Mouse (Mus musculus): ENCODE data around the gene Smpd3. TPM values are rescaled to one million over a fixed set of nuclear protein-coding genes. Genes with fewer than 3 reads are reported as not detected.

Gene Smpd3
- polyA plus RNA-seq, 1 experiment from 2014 or later = 0.35 TPM

- 42% methylated on average over 2 of the region's 2 CpGs for WGBS (ENCODE audit: insufficient replicate concordance)
- no peaks in the 10 kb centered on the region for H3K36me3 ChIP-seq
These were observed 13.3 kb upstream of the Smpd3 start for GRCm38 (mm10) chr8:106351135-106351534.

GRCm38 (mm10) chr8:106349398-106349797, 11.6 kb upstream of the Smpd3 start:
- no peak overlapping the region for H3K4me3 ChIP-seq (replicated peaks)
- WGBS (ENCODE audit: insufficient replicate concordance) = 49% methylated on average over 11 of the region's 11 CpGs
- no peaks in the 10 kb centered on the region for H3K9me3 ChIP-seq (replicated peaks)
- no peak overlapping the region for H3K4me2 ChIP-seq
- H3K9ac ChIP-seq = no peak overlapping the region
- no peak overlapping the region for H3K27ac ChIP-seq
- no peaks in the 10 kb centered on the region for H3K36me3 ChIP-seq
- ATAC-seq (ENCODE audit: low read depth) (no peak), DNase-seq (no peak)
- H3K4me1 ChIP-seq (replicated peaks) = no peaks in the 10 kb centered on the region
- H3K27me3 ChIP-seq = no peaks in the 10 kb centered on the region

More at GRCm38 (mm10) chr8:106351135-106351534, 13.3 kb upstream of the Smpd3 start:
- DNase-seq (no peak), ATAC-seq (ENCODE audit: low read depth) (no peak)
- H3K9ac ChIP-seq = no peak overlapping the region
- no peaks in the 10 kb centered on the region for H3K4me1 ChIP-seq (replicated peaks)
- H3K4me3 ChIP-seq (replicated peaks) = no peak overlapping the region
- no peak overlapping the region for H3K4me2 ChIP-seq
- no peaks in the 10 kb centered on the region for H3K27me3 ChIP-seq
- H3K9me3 ChIP-seq (replicated peaks) = no peaks in the 10 kb centered on the region
- no peak overlapping the region for H3K27ac ChIP-seq

GRCm38 (mm10) chr8:106346123-106346522, 8.3 kb upstream of the Smpd3 start:
- Histone ChIP-seq H3K4me3 (replicated peaks) (no peak overlapping the region), H3K27me3 (no peaks in the 10 kb centered on the region), H3K4me1 (replicated peaks) (no peaks in the 10 kb centered on the region), H3K36me3 (no peaks in the 10 kb centered on the region), H3K27ac (no peak overlapping the region), H3K9ac (no peak overlapping the region), H3K4me2 (no peak overlapping the region), H3K9me3 (replicated peaks) (no peaks in the 10 kb centered on the region)
- ATAC-seq (ENCODE audit: low read depth) (no peak), DNase-seq (no peak)
- WGBS (ENCODE audit: insufficient replicate concordance) = 57% methylated on average over 6 of the region's 6 CpGs

GRCm38 (mm10) chr8:106343471-106343870, 5.7 kb upstream of the Smpd3 start:
- peaks cover 4% of the 10 kb centered on the region; the same call in 1 of the 2 replicates for H3K4me1 ChIP-seq (replicated peaks)
- no peak overlapping the region for H3K27ac ChIP-seq
- DNase-seq (no peak), ATAC-seq (ENCODE audit: low read depth) (no peak)
- no peaks in the 10 kb centered on the region for H3K27me3 ChIP-seq
- WGBS (ENCODE audit: insufficient replicate concordance) = 45% methylated on average over 5 of the region's 5 CpGs
- H3K4me3 ChIP-seq (replicated peaks) = no peak overlapping the region
- no peak overlapping the region for H3K9ac ChIP-seq
- H3K36me3 ChIP-seq = no peaks in the 10 kb centered on the region
- no peaks in the 10 kb centered on the region for H3K9me3 ChIP-seq (replicated peaks)
- no peak overlapping the region for H3K4me2 ChIP-seq

GRCm38 (mm10) chr8:106342828-106343227, 5.0 kb upstream of the Smpd3 start:
- Histone ChIP-seq H3K27me3 (no peaks in the 10 kb centered on the region), H3K9me3 (replicated peaks) (no peaks in the 10 kb centered on the region), H3K27ac (no peak overlapping the region), H3K4me3 (replicated peaks) (no peak overlapping the region), H3K4me2 (no peak overlapping the region), H3K36me3 (no peaks in the 10 kb centered on the region), H3K9ac (no peak overlapping the region), H3K4me1 (replicated peaks) (peaks cover 9% of the 10 kb centered on the region; the same call in 1 of the 2 replicates)
- 22% methylated on average over 7 of the region's 7 CpGs for WGBS (ENCODE audit: insufficient replicate concordance)
- DNase-seq (no peak), ATAC-seq (ENCODE audit: low read depth) (no peak)

- peak overlapping the region; percentile 63 for H3K4me2 ChIP-seq
- no peak overlapping the region for H3K27ac ChIP-seq
- H3K4me1 ChIP-seq (replicated peaks) = peaks cover 15% of the 10 kb centered on the region
- ATAC-seq (ENCODE audit: low read depth) (no peak), DNase-seq (no peak)
- H3K4me3 ChIP-seq (replicated peaks) = peak overlapping the region; percentile 55
- peaks cover 35% of the 10 kb centered on the region for H3K27me3 ChIP-seq
- no peaks in the 10 kb centered on the region for H3K36me3 ChIP-seq
- no peak overlapping the region for H3K9ac ChIP-seq
- 27% methylated on average over 8 of the region's 8 CpGs for WGBS (ENCODE audit: insufficient replicate concordance)
- no peaks in the 10 kb centered on the region for H3K9me3 ChIP-seq (replicated peaks)
These were observed 987 bp upstream of the Smpd3 start for GRCm38 (mm10) chr8:106338741-106339209.

GRCm38 (mm10) chr8:106336561-106336960, 1.2 kb downstream of the Smpd3 start:
- Histone ChIP-seq H3K27ac (no peak overlapping the region), H3K36me3 (no peaks in the 10 kb centered on the region), H3K4me1 (replicated peaks) (peaks cover 15% of the 10 kb centered on the region), H3K4me2 (no peak overlapping the region), H3K9ac (no peak overlapping the region), H3K27me3 (peaks cover 42% of the 10 kb centered on the region), H3K9me3 (replicated peaks) (no peaks in the 10 kb centered on the region), H3K4me3 (replicated peaks) (no peak overlapping the region)
- DNase-seq (no peak), ATAC-seq (ENCODE audit: low read depth) (no peak)
- 7% methylated on average over 39 of the region's 41 CpGs for whole genome bisulfite sequencing (ENCODE audit: insufficient replicate concordance)

GRCm38 (mm10) chr8:106336031-106336430, 1.8 kb downstream of the Smpd3 start:
- peaks cover 42% of the 10 kb centered on the region for H3K27me3 ChIP-seq
- H3K9me3 ChIP-seq (replicated peaks) = no peaks in the 10 kb centered on the region
- H3K36me3 ChIP-seq = no peaks in the 10 kb centered on the region
- no peak overlapping the region for H3K9ac ChIP-seq
- 63% methylated on average over 4 of the region's 4 CpGs for WGBS (ENCODE audit: insufficient replicate concordance)
- ATAC-seq (ENCODE audit: low read depth) = no peak
- peaks cover 15% of the 10 kb centered on the region for H3K4me1 ChIP-seq (replicated peaks)
- H3K4me3 ChIP-seq (replicated peaks) = no peak overlapping the region
- no peak overlapping the region for H3K4me2 ChIP-seq
- no peak for DNase-seq
- no peak overlapping the region for H3K27ac ChIP-seq

- Histone ChIP-seq H3K36me3 (no peaks in the 10 kb centered on the region), H3K9ac (no peak overlapping the region), H3K4me3 (replicated peaks) (no peak overlapping the region), H3K9me3 (replicated peaks) (no peaks in the 10 kb centered on the region), H3K27me3 (peaks cover 42% of the 10 kb centered on the region), H3K4me1 (replicated peaks) (peaks cover 15% of the 10 kb centered on the region), H3K4me2 (no peak overlapping the region), H3K27ac (no peak overlapping the region)
- DNase-seq (no peak), ATAC-seq (ENCODE audit: low read depth) (no peak)
- 37% methylated on average over 4 of the region's 4 CpGs for WGBS (ENCODE audit: insufficient replicate concordance)
These were observed 2.6 kb downstream of the Smpd3 start for GRCm38 (mm10) chr8:106335196-106335595.

GRCm38 (mm10) chr8:106333346-106333745, 4.4 kb downstream of the Smpd3 start:
- Histone ChIP-seq H3K4me2 (no peak overlapping the region), H3K9ac (no peak overlapping the region), H3K36me3 (no peaks in the 10 kb centered on the region), H3K9me3 (replicated peaks) (no peaks in the 10 kb centered on the region), H3K4me1 (replicated peaks) (peaks cover 11% of the 10 kb centered on the region), H3K27me3 (peaks cover 42% of the 10 kb centered on the region), H3K4me3 (replicated peaks) (no peak overlapping the region), H3K27ac (no peak overlapping the region)
- ATAC-seq (ENCODE audit: low read depth) = no peak
- WGBS (ENCODE audit: insufficient replicate concordance) = 27% methylated on average over 8 of the region's 8 CpGs
- DNase-seq = no peak

GRCm38 (mm10) chr8:106332498-106332897, 5.3 kb downstream of the Smpd3 start:
- no peaks in the 10 kb centered on the region for H3K36me3 ChIP-seq
- no peak overlapping the region for H3K27ac ChIP-seq
- H3K27me3 ChIP-seq = peaks cover 39% of the 10 kb centered on the region
- WGBS (ENCODE audit: insufficient replicate concordance) = 32% methylated on average over 4 of the region's 4 CpGs
- DNase-seq (no peak), ATAC-seq (ENCODE audit: low read depth) (no peak)
- no peaks in the 10 kb centered on the region for H3K9me3 ChIP-seq (replicated peaks)
- peaks cover 4% of the 10 kb centered on the region for H3K4me1 ChIP-seq (replicated peaks)
- no peak overlapping the region for H3K4me2 ChIP-seq
- H3K9ac ChIP-seq = no peak overlapping the region
- H3K4me3 ChIP-seq (replicated peaks) = no peak overlapping the region

- ATAC-seq (ENCODE audit: low read depth) (no peak), DNase-seq (no peak)
- Histone ChIP-seq H3K9ac (no peak overlapping the region), H3K27ac (no peak overlapping the region), H3K4me1 (replicated peaks) (no peaks in the 10 kb centered on the region), H3K36me3 (no peaks in the 10 kb centered on the region), H3K9me3 (replicated peaks) (no peaks in the 10 kb centered on the region), H3K27me3 (no peaks in the 10 kb centered on the region), H3K4me2 (no peak overlapping the region), H3K4me3 (replicated peaks) (no peak overlapping the region)
- 54% methylated on average over 4 of the region's 4 CpGs for WGBS (ENCODE audit: insufficient replicate concordance)
These were observed 11.2 kb downstream of the Smpd3 start for GRCm38 (mm10) chr8:106326624-106327023.

Measured in liver, embryonic 13.5 days (tissue).